Comparison of ENCODE assay signal across 9 mouse cellular contexts in genomic region chr10:18835684-18836479, GRCm38 (mm10). TPM values are rescaled to one million over a fixed set of nuclear protein-coding genes. Genes with fewer than 3 reads are reported as not detected.
A peak's percentile ranks its signal among the peaks of the same experiment; 100 is the strongest.
DNase-seq lines count a peak whose midpoint lies in the region; ATAC-seq and TF ChIP-seq lines count a peak whose summit lies in the region.
"Had no signal": no experiment of that assay in that cellular context is flagged by ENCODE, and none has a peak within 500 bp of the region (broad histone marks: within the 10 kb centered on the region; RNA-seq: fewer than 3 reads in every experiment).

No protein-coding gene starts in this region.

- no peak overlapping the region for H3K4me2 ChIP-seq in embryonic facial prominence, embryonic 14.5 days (ENCODE audit: low read depth, low read length)
- H3K4me2 ChIP-seq in liver, embryonic 14.5 days (ENCODE audit: low read depth), result no peak overlapping the region
- H3K4me2 ChIP-seq: limb, embryonic 13.5 days had no signal

- no peaks in the 10 kb centered on the region for H3K36me3 ChIP-seq in embryonic facial prominence, embryonic 14.5 days (ENCODE audit: control insufficient read depth, insufficient read depth, low read length)
- H3K36me3 ChIP-seq in liver, embryonic 14.5 days (replicated peaks; ENCODE audit: control insufficient read depth, insufficient read depth, low read depth), result no peaks in the 10 kb centered on the region
- H3K36me3 ChIP-seq: limb, embryonic 13.5 days had no signal

- peaks cover 8% of the 10 kb centered on the region for H3K27me3 ChIP-seq in Patski
- no peaks in the 10 kb centered on the region for H3K27me3 ChIP-seq in embryonic facial prominence, embryonic 14.5 days (replicated peaks; ENCODE audit: control insufficient read depth, insufficient read depth, low read length)
- no peaks in the 10 kb centered on the region for H3K27me3 ChIP-seq in liver, embryonic 14.5 days (ENCODE audit: control insufficient read depth, insufficient read depth, low read length)
- H3K27me3 ChIP-seq: limb, embryonic 13.5 days had no signal

- TF ChIP-seq CTCF in Patski (IDR thresholded peaks at IDR 0.05), result peak; percentile 68
- peak; percentile 34; the same call in 1 of the 2 replicates for TF ChIP-seq CTCF in liver, embryonic 14.5 days (IDR thresholded peaks at IDR 0.05; ENCODE audit: low read depth)

- CTCF ChIA-PET in Patski (lab: Charles Lee), result interaction anchor here (0.7 to 1.7 kb wide), 5 partner anchors 14 to 272 kb away, joined by 3 to 5 read pairs (median 3); no protein-coding TSS in a partner anchor

- no peak overlapping the region for H3K4me3 ChIP-seq in embryonic facial prominence, embryonic 14.5 days (ENCODE audit: low read depth, low read length)
- H3K4me3 ChIP-seq in liver, embryonic 14.5 days (ENCODE audit: insufficient read depth in 1 of 2, low read depth in 2 of 2, low read length in 2 of 2), result no peak overlapping the region
- H3K4me3 ChIP-seq: erythroblast, embryonic 14.5 days; limb, embryonic 13.5 days had no signal

- ATAC-seq in CD4-positive, CD25-positive, alpha-beta regulatory T cell, adult 4 months, result peak; percentile 56
- ATAC-seq in Patski, result no peak
- ATAC-seq in embryonic facial prominence, embryonic 14.5 days (ENCODE audit: low read depth), result no peak
- ATAC-seq in liver, embryonic 14.5 days (ENCODE audit: insufficient read depth), result no peak

- H3K9me3 ChIP-seq in embryonic facial prominence, embryonic 14.5 days (ENCODE audit: control insufficient read depth, low read length), result no peaks in the 10 kb centered on the region
- no peaks in the 10 kb centered on the region for H3K9me3 ChIP-seq in liver, embryonic 14.5 days (ENCODE audit: control insufficient read depth, low read length)
- H3K9me3 ChIP-seq: limb, embryonic 13.5 days had no signal

- DNase-seq in left cerebral cortex, adult 18-20 months (ENCODE audit: low spot score in 2 of 2), result peak; percentile 33 to 37
- no peak for DNase-seq in left cerebral cortex, postnatal 36 days (ENCODE audit: low spot score in 2 of 2)
- DNase-seq in Patski (ENCODE audit: low read depth, low spot score), result no peak
- peak; percentile 30 for DNase-seq in embryonic facial prominence, embryonic 14.5 days (ENCODE audit: low spot score)
- DNase-seq in liver, embryonic 14.5 days (ENCODE audit: low read depth in 3 of 3, low spot score in 3 of 3), result peak in 1 of 3 experiments; percentile 4
- DNase-seq in thymus, postnatal 36 days, result peak; percentile 25 to 31

- H3K9ac ChIP-seq in embryonic facial prominence, embryonic 14.5 days (ENCODE audit: low read depth, low read length), result no peak overlapping the region
- no peak overlapping the region for H3K9ac ChIP-seq in liver, embryonic 14.5 days (replicated peaks)
- H3K9ac ChIP-seq: limb, embryonic 13.5 days had no signal

- H3K4me1 ChIP-seq in embryonic facial prominence, embryonic 14.5 days (ENCODE audit: control insufficient read depth, insufficient read depth, low read length), result no peaks in the 10 kb centered on the region
- H3K4me1 ChIP-seq in liver, embryonic 14.5 days (replicated peaks; ENCODE audit: control insufficient read depth in 2 of 2, insufficient read depth in 2 of 2, low read length in 1 of 2), result no peaks in the 10 kb centered on the region

- no peak for TF ChIP-seq EP300 in liver, embryonic 14.5 days (IDR thresholded peaks at IDR 0.05; ENCODE audit: low read depth)

- POLR2A ChIA-PET in Patski (lab: Charles Lee), result no interaction called here

- H3K27ac ChIP-seq in embryonic facial prominence, embryonic 14.5 days (replicated peaks; ENCODE audit: low read depth, low read length), result no peak overlapping the region
- H3K27ac ChIP-seq in liver, embryonic 14.5 days, result no peak overlapping the region
- H3K27ac ChIP-seq: limb, embryonic 13.5 days had no signal

- in situ Hi-C loops in Patski (cut with MboI; ENCODE audit: low pct_unique_long_range_greater_than_20kb), result no loop called here

- intact Hi-C loops in left cerebral cortex, postnatal 36 days (cut with DNase I), result loop anchor here (5.0 kb wide), 1 partner anchor 71 kb away; no protein-coding TSS in a partner anchor

- 54% methylated on average over 6 of the region's 6 CpGs for WGBS in embryonic facial prominence, embryonic 14.5 days
- 42% methylated on average over 6 of the region's 6 CpGs for WGBS in liver, embryonic 14.5 days (ENCODE audit: insufficient replicate concordance)

RNA-seq across cellular contexts. Expression of gene Perp, which starts 8.9 kb away (rescaled TPM):
- 1 to 10 TPM; 3.5 to 4.2 TPM for total RNA-seq in left cerebral cortex, adult 18-20 months (2021)
- total RNA-seq in left cerebral cortex, postnatal 36 days (2021), result 1 to 10 TPM; 4.4 to 4.6 TPM
- under 1 TPM; 0.65 to 0.84 TPM for polyA plus RNA-seq in CD4-positive, CD25-positive, alpha-beta regulatory T cell, adult 4 months (2017; shearing (Covaris generic))
- polyA plus RNA-seq in Patski (2021), result 108 TPM
- polyA plus RNA-seq in embryonic facial prominence, embryonic 14.5 days (2014; fragmentation: Nextera tagmentation; extraction: Ambion mirVana), result 237 and 260 TPM in 2 replicates
- polyA plus RNA-seq in liver, embryonic 14.5 days (2012; rRNA removed), result 6.5 and 7.5 TPM in 2 replicates
- polyA plus RNA-seq in liver, embryonic 14.5 days (2014; fragmentation: Nextera tagmentation; extraction: Ambion mirVana), result 14.6 and 15.7 TPM in 2 replicates
- polyA plus RNA-seq: erythroblast, embryonic 14.5 days had no signal

RNA-seq across cellular contexts. Expression of gene Gm4922, which starts 49.3 kb away (rescaled TPM):
- total RNA-seq in left cerebral cortex, adult 18-20 months (2021), result not detected
- total RNA-seq in left cerebral cortex, postnatal 36 days (2021), result not detected
- polyA plus RNA-seq in CD4-positive, CD25-positive, alpha-beta regulatory T cell, adult 4 months (2017; shearing (Covaris generic)), result not detected
- not detected for polyA plus RNA-seq in Patski (2021)
- 0.17 TPM in 1 of 2 replicates, not detected in the other for polyA plus RNA-seq in embryonic facial prominence, embryonic 14.5 days (2014; fragmentation: Nextera tagmentation; extraction: Ambion mirVana)
- not detected in 2 replicates for polyA plus RNA-seq in liver, embryonic 14.5 days (2012; rRNA removed)
- not detected in 2 replicates for polyA plus RNA-seq in liver, embryonic 14.5 days (2014; fragmentation: Nextera tagmentation; extraction: Ambion mirVana)
- polyA plus RNA-seq: erythroblast, embryonic 14.5 days; limb, embryonic 13.5 days had no signal

Comparison
In these comparisons a context has a peak if more than half of its experiments do, and no peak if none do; other contexts are left out.
1. DNase-seq: peak in left cerebral cortex, adult 18-20 months (2 of 2), embryonic facial prominence, embryonic 14.5 days (single experiment) and thymus, postnatal 36 days (2 of 2); none in left cerebral cortex, postnatal 36 days (0 of 2) and Patski (single experiment).
2. RNA of gene Perp, which starts 8.9 kb away (polyA plus RNA-seq): 237 to 260 TPM in embryonic facial prominence, embryonic 14.5 days, 108 TPM in Patski (single experiment) and 6.5 to 15.7 TPM in liver, embryonic 14.5 days; 0.65 to 0.84 TPM in CD4-positive, CD25-positive, alpha-beta regulatory T cell, adult 4 months; every median in the first group is over 4 times any median in the second.